Mouse (Mus musculus): ENCODE measurements around the gene Hid1. TPM values are rescaled to one million over a fixed set of nuclear protein-coding genes. Genes with fewer than 3 reads are reported as not detected.
"Not testable (repeated sequence)": the region's sequence is repeated elsewhere in the genome, so short reads cannot be mapped to it uniquely, and the experiment has no call there.

Gene Hid1
- 10 to 100 TPM; 77.5 to 81.7 TPM for total RNA-seq (2021)

DNA sequence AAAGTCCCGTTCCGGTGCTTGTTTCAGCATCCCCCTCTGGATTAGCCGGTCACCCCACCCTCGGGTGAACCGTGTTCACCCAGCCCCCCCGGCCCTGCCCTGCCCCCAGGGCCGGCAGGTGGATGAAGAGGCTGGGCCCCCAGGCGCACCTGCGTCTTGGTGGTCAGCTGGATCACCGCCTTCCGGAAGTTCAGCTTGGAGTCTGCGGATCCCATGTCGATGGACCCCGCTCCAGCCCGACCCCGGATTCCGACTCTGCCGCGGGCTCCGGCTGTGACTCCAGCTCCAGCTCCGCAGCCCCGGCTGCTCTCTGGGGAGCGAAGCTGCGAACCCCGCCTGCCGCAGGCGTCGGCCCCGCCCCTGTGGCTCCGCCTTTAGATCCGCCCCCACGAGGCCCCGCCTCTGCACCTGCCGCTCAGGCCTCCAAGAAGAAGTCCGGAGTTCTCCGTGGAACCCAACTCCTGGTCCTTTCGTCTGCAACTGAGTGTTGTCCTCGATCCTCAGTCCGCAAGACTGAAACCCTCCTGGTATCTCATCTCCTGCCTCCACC is at the start of gene Hid1:
Hid1 (minus strand) TSS at position 362 of the 550 bp plus-strand sequence.
- intact Hi-C loops (cut with DNase I) = no loop called here

DNA sequence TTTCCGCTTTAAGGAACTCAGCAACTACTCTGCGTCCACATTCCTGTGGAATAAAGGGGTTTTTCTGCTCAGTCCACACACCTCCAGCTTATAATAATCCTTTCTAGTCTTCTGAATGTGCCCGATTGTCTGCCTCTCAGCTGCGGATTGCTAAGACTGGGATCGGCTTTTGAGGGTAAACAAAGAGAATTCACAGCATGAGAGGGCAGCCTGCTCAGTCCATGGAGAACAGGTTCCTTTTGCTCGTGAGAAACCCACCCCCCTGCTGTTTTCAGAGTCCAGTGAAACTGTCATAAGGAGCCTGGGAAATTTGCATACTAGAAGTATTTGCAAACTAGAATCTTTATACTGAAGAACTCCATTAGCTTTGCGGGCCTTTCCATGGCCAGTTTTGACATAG is 42.0 kb upstream of the Hid1 start:
- intact Hi-C loops (cut with DNase I) = no loop called here
- DNase-seq (ENCODE audit: extremely low spot score in 1 of 2, low spot score in 2 of 2) = no peak

More for the DNA sequence above, at the start of gene Hid1:
- DNase-seq (ENCODE audit: extremely low spot score in 1 of 2, low spot score in 2 of 2) = peak; percentile 61 to 87

DNA sequence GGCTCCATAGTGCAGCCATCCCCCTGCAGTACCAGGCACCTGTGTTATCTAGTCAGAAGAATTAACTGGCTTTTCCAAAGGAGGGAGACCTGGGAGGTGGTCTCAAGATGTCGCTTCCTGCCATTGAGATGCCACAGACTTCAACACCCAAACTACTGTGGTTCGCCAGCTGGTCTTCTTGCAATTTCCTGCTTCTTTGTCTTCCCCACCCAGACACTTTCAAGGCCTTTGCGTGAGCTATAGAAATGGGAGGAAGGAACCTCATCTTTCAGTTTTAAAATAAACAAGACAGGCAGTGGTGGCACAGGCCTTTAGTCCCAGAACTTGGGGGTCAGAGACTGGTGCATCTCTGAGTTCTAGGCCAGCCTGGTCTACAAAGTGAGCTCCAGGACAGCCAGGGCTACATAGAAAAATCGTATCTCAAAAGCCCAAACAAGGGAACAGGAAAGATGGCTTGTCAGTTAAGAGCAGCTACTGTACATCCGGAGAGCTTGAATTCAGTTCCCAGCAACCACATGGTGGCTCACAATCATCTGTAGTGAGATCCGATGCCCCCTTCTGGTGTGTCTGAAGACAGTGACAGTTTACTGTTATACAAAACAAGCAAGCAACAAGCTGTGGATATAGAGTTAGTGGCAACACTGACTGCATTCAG is 40.8 kb upstream of the Hid1 start:
- DNase-seq (ENCODE audit: extremely low spot score in 1 of 2, low spot score in 2 of 2) = no peak

DNA sequence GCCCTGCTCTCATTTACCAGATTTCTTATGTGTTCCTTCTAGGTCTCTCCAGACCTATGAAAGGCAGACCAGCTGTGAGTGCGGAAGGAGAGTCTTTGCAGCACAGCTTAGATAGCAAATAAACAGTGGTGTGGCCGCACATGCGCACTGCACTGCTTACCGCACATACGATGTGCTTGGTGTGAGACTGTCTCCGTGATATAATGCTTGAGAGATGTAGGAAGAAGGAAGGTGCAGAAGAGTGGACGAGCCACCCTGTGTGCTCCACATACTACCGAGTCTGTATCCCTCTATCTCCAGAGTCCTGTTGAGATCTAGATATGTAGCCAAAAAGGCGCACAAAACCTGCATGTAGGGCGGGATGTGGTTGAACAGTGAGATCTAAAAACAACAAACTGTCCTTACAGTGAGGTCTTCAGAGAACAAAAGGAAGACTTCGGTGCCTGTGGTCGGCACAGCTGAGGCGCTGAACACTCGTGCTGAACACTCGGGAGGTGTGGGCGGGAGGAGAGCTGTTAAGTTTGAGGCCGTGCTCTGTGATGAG is 39.4 kb upstream of the Hid1 start:
- no peak for DNase-seq (ENCODE audit: extremely low spot score in 1 of 2, low spot score in 2 of 2)
- intact Hi-C loops (cut with DNase I) = no loop called here

More for the DNA sequence above, 40.8 kb upstream of the Hid1 start:
- intact Hi-C loops (cut with DNase I) = no loop called here

DNA sequence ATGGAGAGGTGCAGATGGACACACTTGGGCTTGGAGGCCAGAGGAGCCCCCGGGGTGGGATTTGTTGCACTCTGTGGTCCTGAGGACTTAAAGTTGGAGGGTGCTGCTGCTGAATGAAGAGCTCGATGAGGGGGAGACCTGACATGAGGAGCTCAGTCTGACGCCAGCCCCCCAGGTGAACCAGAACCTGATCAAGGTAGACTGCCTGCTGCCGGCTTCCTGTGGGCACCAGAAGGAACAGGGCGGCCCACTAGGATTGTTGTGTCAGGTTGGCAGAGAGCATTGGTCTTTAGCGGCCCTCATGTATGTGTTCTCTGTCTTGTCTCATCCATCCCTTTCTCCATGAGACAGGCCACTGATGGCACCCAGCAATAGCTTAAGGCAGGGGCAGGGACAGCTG is 38.2 kb upstream of the Hid1 start:
- peak in 1 of 2 experiments; percentile 20 for DNase-seq (ENCODE audit: extremely low spot score in 1 of 2, low spot score in 2 of 2)
- intact Hi-C loops (cut with DNase I) = no loop called here

DNA sequence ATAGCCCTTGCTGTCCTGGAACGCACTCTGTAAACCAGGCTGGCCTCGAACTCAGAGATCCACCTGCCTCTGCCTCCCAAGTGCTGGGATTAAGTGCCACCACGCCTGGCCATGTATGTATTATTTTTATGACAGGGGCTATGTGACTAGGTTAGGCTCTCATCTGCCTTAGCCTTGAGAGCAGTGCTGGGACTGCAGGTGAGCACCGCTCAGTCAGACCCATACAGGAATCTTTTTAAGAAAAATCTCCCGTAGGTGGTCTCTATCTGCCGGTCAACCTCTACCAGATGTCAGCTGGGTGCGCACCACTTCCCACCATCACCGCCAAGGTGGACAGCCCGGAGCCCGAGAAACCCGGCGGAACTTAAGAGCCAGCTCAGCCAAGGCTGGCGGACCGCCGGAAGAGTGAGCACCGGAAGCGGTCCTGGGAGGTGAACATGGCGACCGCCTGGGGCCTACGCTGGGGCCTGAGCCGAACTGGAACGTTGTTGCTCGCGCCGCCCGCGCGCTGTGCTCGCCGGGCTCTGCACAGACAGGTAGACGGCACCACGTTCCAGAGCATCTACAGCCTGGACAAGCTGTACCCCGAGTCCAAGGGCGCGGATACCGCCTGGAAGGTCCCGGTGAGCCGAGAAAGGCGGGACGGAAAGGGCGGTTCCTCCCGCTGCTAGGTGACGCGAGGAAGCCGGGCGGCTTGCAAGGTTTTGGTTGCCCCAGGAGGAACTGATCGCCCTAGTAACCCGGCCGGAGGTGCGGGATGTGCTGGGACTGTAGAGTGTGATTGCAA is 36.0 kb upstream of the Hid1 start, which contains the start of gene Mrpl58:
Mrpl58 (plus strand) TSS at position 415 of the 787 bp plus-strand sequence.
- intact Hi-C loops (cut with DNase I) = no loop called here

DNA sequence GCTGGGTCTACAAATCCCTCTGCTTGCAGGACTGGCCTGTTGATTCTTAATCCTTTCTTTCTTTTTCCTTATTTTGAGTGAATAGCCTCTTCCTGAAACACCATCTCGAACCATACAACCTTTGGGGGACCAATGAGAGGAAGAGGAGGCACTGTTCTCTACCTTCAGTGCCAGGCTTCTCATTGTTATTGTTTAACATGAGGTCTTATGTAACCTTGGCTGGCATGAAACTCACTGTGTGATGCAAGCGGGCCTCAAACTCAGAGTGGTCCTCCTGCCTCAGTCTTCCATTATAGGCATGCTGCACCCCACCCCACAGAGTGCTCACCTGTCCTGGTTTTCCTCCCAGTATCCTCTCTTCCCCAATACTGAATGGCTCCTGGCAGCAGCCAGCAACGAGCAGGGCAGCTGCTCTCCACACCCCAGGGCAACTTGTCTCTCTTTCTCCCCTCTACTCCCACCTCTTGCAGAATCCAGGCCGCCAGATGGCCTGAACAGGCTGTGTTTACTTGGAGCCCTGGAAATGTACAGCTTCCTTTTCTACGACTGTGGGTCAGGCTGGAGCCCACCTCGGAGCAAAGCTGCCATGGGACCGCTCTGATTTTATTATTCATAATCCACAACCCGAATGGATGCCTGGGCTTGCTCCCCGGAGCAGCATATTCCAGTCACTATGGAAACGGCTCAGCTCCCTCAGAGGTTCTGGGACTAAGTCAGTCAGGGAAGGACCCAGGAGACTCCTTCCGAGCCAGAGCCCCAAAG is 33.3 kb upstream of the Hid1 start:
- intact Hi-C loops (cut with DNase I) = no loop called here
- DNase-seq (ENCODE audit: extremely low spot score in 1 of 2, low spot score in 2 of 2) = peak in 1 of 2 experiments; percentile 28

More for the DNA sequence above, 36.0 kb upstream of the Hid1 start, which contains the start of gene Mrpl58:
- DNase-seq (ENCODE audit: extremely low spot score in 1 of 2, low spot score in 2 of 2) = peak; percentile 80 to 91

DNA sequence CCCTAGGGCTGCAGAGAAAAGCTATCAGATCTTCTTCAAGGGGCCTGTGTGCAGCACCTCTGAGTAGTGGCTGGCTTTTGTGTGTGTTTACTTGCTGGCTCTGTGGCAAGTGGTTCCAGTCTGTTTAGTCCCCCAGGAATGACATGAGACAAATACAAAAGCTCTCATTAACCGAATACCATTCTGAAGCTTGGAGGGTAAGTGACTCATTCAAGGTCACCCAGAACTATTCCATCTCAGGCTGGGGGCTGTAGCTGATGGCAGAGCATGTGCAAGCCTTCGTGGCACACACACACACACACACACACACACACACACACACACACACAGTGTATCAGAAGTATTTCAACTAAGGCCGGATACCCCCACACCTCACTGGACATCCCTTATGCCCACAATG is 32.6 kb upstream of the Hid1 start:
- intact Hi-C loops (cut with DNase I) = no loop called here
- DNase-seq (ENCODE audit: extremely low spot score in 1 of 2, low spot score in 2 of 2) = no peak

DNA sequence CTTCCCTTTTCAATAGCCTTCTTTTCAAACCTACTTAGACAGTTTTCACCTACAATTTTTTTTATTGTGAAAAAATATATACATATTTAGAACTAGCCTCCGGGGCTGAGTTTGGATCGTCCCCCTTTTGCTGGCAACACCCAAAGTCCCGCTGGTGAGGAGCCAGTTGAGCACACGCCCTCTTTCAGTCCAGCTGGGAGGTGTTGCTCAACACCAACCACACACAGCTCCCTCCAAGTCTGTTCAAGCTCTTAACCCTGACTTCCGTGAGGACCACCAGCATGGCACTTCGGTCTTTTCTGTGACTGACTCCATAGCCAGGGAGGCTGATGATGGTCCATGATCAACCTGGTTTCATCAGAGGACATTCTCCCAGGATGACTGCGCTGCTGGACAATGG is 30.5 kb upstream of the Hid1 start:
- DNase-seq (ENCODE audit: extremely low spot score in 1 of 2, low spot score in 2 of 2) = no peak
- intact Hi-C loops (cut with DNase I) = no loop called here

DNA sequence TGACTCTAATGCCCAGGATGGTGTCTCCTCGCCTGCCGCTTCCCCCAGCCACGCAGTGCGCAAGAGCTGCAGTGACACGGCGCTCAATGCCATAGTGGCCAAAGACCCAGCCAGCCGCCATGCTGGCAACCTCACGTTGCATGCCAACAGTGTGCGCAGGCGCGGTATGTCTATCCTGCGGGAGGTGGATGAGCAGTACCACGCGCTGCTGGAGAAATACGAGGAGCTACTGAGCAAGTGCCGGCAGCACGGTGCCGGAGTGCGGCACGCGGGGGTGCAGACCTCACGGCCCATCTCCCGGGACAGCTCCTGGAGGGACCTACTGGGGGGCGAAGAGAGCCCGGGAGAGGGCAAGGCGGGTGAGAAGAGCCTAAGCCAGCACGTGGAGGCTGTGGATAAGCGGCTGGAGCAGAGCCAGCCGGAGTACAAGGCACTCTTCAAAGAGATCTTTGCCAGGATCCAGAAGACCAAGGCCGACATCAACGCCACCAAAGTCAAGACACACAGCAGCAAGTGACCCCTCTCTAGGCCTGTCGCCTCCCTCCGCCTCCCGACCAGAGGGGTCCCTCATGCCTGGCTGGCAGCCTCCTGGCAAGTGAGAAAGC is 26.3 kb upstream of the Hid1 start:
- intact Hi-C loops (cut with DNase I) = no loop called here
- DNase-seq (ENCODE audit: extremely low spot score in 1 of 2, low spot score in 2 of 2) = no peak

DNA sequence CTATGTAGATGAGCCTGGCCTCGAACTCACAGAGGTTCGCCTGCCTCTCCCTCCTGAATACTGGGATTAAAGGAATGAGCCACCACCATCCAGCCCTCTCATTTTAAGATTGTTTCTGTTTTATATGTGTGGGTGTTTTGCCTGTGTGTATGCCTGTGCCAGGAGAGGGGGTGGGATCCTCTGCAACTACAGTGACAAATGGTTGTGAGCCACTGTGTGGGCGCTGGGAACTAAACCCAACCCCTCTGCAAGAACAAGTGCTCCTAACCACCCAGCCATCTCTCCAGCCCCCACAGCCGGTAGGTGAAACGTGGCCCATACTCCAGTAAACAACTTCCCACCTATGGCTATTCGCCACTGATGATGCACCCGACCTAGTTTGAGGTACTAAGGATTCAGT is 23.8 kb upstream of the Hid1 start:
- intact Hi-C loops (cut with DNase I) = no loop called here
- DNase-seq (ENCODE audit: extremely low spot score in 1 of 2, low spot score in 2 of 2) = no peak

DNA sequence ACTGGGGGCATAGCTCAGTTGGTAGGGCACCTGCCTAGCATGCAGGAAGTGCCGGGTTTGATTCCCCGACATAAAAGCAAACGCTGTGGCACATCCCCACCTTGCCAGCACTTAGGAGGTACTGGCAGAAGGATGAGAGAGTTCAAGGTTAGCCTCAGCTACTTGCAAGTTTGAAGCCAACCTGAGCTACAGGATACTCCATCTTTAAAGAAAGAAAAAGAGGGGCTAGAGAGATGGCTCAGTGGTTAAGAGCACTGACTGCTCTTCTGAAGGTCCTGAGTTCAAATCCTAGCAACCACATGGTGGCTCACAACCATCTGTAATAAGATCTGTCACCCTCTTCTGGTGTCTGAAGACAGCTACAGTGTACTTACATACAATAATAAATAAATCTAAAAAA is 19.3 kb upstream of the Hid1 start:
- DNase-seq (ENCODE audit: extremely low spot score in 1 of 2, low spot score in 2 of 2); intact Hi-C loops (cut with DNase I): not testable (repeated sequence)

DNA sequence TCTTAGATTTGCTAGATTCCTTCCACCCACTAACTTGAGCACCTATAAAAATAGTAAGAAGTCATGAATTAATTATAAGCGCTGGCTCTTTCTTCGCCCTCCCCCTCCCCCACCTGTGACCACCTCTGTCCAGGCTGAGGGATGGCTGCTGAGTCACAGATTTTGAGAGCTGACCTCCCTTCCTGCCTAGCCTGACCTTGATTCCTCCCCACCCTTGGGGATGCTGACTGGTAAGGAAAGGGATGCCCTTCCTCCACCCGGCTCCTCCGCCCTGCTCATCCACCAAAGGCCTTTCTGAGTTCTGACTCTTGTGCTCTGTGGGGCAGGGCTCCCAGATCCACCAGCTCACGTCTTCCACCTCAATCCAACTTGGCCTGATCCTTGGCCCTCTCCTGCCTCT is 17.0 kb upstream of the Hid1 start:
- no peak for DNase-seq (ENCODE audit: extremely low spot score in 1 of 2, low spot score in 2 of 2)
- intact Hi-C loops (cut with DNase I) = no loop called here

DNA sequence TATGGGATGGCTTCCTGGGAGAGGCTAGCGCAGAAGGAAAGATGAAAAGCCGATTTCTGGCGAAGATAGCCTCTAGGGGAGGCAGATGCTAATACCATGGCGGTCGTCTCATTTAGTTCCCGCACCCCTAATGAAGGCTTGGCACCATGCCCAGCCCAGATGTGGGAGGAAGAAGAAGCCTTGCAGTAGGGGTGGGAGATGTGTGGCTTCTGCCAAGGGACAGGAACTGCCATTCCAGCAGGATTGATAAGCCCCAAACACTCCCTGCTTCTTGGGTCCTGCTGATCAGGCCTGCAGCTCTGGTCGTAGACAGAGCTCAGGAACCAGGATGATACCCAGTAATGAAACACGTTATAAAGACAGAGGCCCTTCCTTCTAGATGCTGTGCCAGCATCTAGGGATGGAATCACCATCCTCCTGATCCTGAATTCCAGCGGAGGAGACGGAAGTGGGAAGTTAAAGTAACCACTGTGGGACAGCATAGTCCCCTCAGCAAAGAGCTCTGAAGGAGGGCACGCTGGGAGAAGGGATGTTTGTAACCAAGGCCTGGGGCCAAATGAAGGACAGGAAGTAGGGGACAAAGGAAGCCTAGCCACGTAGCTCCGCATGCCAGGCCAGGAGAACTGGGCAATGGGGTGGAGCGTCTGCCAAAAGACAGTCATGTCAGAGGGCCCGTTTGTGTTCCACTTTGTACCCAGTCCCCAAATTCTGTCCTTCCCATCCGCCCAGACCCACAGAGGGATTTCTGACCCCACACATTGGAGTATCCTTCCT is 16.3 kb upstream of the Hid1 start:
- intact Hi-C loops (cut with DNase I) = no loop called here
- peak; percentile 49 to 77 for DNase-seq (ENCODE audit: extremely low spot score in 1 of 2, low spot score in 2 of 2)

DNA sequence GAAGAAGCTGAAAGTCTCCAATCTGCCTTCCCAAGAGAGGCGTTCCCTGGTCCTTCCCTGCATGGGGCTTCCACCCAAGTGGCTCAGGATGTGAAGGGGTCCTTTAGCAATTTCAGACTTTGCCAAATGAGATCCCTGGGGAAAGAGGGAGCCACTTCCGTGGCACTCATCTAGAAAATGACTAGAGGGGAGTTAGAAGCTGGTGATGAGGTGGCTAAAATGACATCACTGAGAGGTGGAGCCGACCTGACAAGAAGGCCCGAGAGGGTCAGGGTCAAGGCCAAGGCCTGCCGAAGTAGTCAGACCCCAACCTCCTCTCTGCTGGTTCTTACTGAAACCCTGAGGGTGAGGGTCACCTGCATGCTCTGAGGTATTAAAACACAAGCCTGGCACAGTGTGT is 15.3 kb upstream of the Hid1 start:
- intact Hi-C loops (cut with DNase I) = no loop called here
- no peak for DNase-seq (ENCODE audit: extremely low spot score in 1 of 2, low spot score in 2 of 2)

DNA sequence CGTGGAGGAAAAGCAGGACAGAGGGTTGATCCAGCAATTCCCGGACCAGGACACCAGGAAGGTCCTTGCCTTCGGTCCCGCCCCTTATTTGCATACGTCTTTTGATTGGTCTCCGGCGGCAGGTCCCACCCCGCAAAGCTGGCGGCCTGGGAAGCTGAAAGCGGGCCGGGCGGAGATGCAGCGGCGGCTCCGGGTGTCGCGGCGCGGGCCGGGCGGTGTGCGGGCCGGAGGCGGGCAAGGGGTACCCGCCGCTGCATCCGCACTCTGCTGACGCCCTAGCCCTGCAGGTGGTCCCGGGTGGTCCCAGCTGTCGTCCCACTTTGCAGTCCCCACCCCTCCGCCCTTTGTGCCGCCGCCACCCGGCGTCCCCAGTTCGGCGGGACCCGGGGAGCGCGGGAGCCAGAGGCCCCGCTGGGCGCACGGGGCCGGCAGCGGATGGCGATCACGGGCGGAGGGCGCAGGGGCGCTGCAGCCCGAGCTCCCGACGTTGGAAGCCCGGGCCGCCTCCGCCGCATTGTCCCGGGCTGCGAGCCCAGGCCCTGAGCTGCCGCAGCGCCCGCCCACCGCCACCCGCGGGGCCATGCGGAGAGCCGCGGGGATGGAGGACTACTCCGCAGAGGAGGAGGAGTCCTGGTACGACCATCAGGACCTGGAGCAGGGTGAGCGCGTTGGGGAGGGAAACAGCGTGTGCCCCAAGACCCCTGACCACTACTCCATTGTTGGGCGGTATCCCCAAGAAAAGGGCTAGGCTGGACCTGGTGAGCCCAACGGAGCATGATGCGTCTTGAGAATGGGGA is 14.4 kb upstream of the Hid1 start, which contains the start of gene Cdr2l:
Cdr2l (plus strand) TSS at position 174 of the 797 bp plus-strand sequence.
- intact Hi-C loops (cut with DNase I) = no loop called here
- DNase-seq (ENCODE audit: extremely low spot score in 1 of 2, low spot score in 2 of 2) = peak; percentile 83 to 95

DNA sequence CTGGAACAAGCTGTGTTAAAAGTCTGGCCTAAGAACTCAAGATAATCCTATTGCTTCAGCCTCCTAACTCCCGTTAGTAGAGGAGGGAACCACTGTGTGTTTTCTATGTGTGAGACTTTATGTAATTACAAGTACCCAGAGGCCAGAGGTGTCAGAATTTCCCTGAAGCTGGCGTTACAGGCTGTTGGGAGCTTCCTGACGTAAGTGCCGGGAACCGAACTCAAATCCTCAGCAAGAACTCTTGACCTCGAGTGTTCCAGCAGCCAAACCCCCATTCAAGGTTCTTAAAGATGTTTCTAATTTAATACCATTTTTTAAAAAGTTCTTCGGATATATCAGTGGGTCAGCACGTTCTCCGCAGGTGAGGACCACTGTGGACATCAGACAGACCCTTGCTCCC is 13.7 kb upstream of the Hid1 start:
- DNase-seq (ENCODE audit: extremely low spot score in 1 of 2, low spot score in 2 of 2) = no peak
- intact Hi-C loops (cut with DNase I) = no loop called here

Measured in left cerebral cortex, postnatal 10 days (tissue).